In genomic region chr1:85901516-85902107, GRCm38 (mm10) we compare ENCODE assay signal across 9 mouse cellular contexts. TPM values are rescaled to one million over a fixed set of nuclear protein-coding genes. Genes with fewer than 3 reads are reported as not detected.
A peak's percentile ranks its signal among the peaks of the same experiment; 100 is the strongest.
DNase-seq lines count a peak whose midpoint lies in the region; ATAC-seq and TF ChIP-seq lines count a peak whose summit lies in the region.
"Had no signal": no experiment of that assay in that cellular context is flagged by ENCODE, and none has a peak within 500 bp of the region (broad histone marks: within the 10 kb centered on the region; RNA-seq: fewer than 3 reads in every experiment).

No protein-coding gene starts in this region.

- WGBS in kidney, embryonic 14.5 days = 37% methylated on average over 3 of the region's 3 CpGs
- WGBS in heart, adult 2 months = 32% methylated on average over 3 of the region's 3 CpGs
- 58% methylated on average over 3 of the region's 3 CpGs for WGBS in intestine, embryonic 16.5 days

- intact Hi-C loops in heart, adult 2 months (cut with DNase I) = loop anchor here (5.0 kb wide), 1 partner anchor 109 kb away; the partner anchor contains the start of gene Cab39
- intact Hi-C loops in gastrocnemius, postnatal 36 days (cut with DNase I) = no loop called here

- TF ChIP-seq EP300 in heart, adult 2 months (IDR thresholded peaks at IDR 0.05; ENCODE audit: insufficient read depth, low read depth, low read length) = no peak

- ATAC-seq in kidney, embryonic 14.5 days (ENCODE audit: low FRiP score, low TSS enrichment) = peak; percentile 22; the same call in 1 of the 2 replicates
- peak; percentile 24 for ATAC-seq in intestine, embryonic 16.5 days
- no peak for ATAC-seq in frontal cortex, adult (ENCODE audit: low TSS enrichment)

- peaks cover 57% of the 10 kb centered on the region for H3K4me1 ChIP-seq in kidney, embryonic 14.5 days (ENCODE audit: control insufficient read depth, insufficient read depth, low read length)
- peaks cover 33% of the 10 kb centered on the region for H3K4me1 ChIP-seq in heart, adult 2 months (ENCODE audit: control insufficient read depth, insufficient read depth, low read length)
- H3K4me1 ChIP-seq in intestine, embryonic 16.5 days (ENCODE audit: control insufficient read depth, insufficient read depth, low read length) = peaks cover 54% of the 10 kb centered on the region

- no peak overlapping the region for H3K4me3 ChIP-seq in kidney, embryonic 14.5 days (ENCODE audit: low read length)
- H3K4me3 ChIP-seq in heart, adult 2 months = no peak overlapping the region
- H3K4me3 ChIP-seq in intestine, embryonic 16.5 days (ENCODE audit: low read length) = no peak overlapping the region
- H3K4me3 ChIP-seq: limb, embryonic 13.5 days had no signal

- no peak for TF ChIP-seq POLR2A in heart, adult 2 months (IDR thresholded peaks at IDR 0.05; ENCODE audit: insufficient read depth, low read depth, low read length)

- H3K79me2 ChIP-seq in heart, adult 2 months (replicated peaks; ENCODE audit: control insufficient read depth, insufficient read depth, low read length) = no peaks in the 10 kb centered on the region

- peak overlapping the region; percentile 55; the same call in 1 of the 2 replicates for H3K27ac ChIP-seq in kidney, embryonic 14.5 days (ENCODE audit: low read depth, low read length)
- peak overlapping the region; percentile 67 for H3K27ac ChIP-seq in heart, adult 2 months
- peak overlapping the region; percentile 7 for H3K27ac ChIP-seq in intestine, embryonic 16.5 days (ENCODE audit: low read length)
- H3K27ac ChIP-seq: limb, embryonic 13.5 days had no signal

- H3K27me3 ChIP-seq in kidney, embryonic 14.5 days (ENCODE audit: control insufficient read depth, insufficient read depth, low read length) = no peaks in the 10 kb centered on the region
- no peaks in the 10 kb centered on the region for H3K27me3 ChIP-seq in heart, adult 2 months (ENCODE audit: control insufficient read depth, insufficient read depth, low read length)
- no peaks in the 10 kb centered on the region for H3K27me3 ChIP-seq in intestine, embryonic 16.5 days (replicated peaks; ENCODE audit: control insufficient read depth, insufficient read depth, low read length)
- H3K27me3 ChIP-seq: limb, embryonic 13.5 days had no signal

- H3K9ac ChIP-seq in kidney, embryonic 14.5 days (ENCODE audit: low read depth, low read length) = no peak overlapping the region
- H3K9ac ChIP-seq in heart, adult 2 months (ENCODE audit: low read depth, low read length) = no peak overlapping the region
- no peak overlapping the region for H3K9ac ChIP-seq in intestine, embryonic 16.5 days (ENCODE audit: low read depth, low read length)
- H3K9ac ChIP-seq: limb, embryonic 13.5 days had no signal

- DNase-seq in kidney, postnatal 36 days = no peak
- peak; percentile 67 for DNase-seq in cerebellum, adult 9-11 months
- peak; percentile 46 to 54 for DNase-seq in heart, adult 2 months
- no peak for DNase-seq in gastrocnemius, postnatal 36 days
- no peak for DNase-seq in layer of hippocampus, postnatal 36 days

- no peak for TF ChIP-seq CTCF in heart, adult 2 months (IDR thresholded peaks at IDR 0.05)

- H3K4me2 ChIP-seq in kidney, embryonic 14.5 days (replicated peaks; ENCODE audit: low read depth, low read length) = no peak overlapping the region
- no peak overlapping the region for H3K4me2 ChIP-seq in intestine, embryonic 16.5 days (ENCODE audit: low read depth, low read length)

- H3K9me3 ChIP-seq in kidney, embryonic 14.5 days (ENCODE audit: control insufficient read depth, low read length) = no peaks in the 10 kb centered on the region
- no peaks in the 10 kb centered on the region for H3K9me3 ChIP-seq in intestine, embryonic 16.5 days (ENCODE audit: control insufficient read depth, low read length)
- H3K9me3 ChIP-seq: limb, embryonic 13.5 days had no signal

- H3K36me3 ChIP-seq in kidney, embryonic 14.5 days (ENCODE audit: control insufficient read depth, insufficient read depth, low read length) = peaks cover 36% of the 10 kb centered on the region
- H3K36me3 ChIP-seq in heart, adult 2 months (ENCODE audit: control insufficient read depth, insufficient read depth, low read length) = peaks cover 3% of the 10 kb centered on the region
- peaks cover 10% of the 10 kb centered on the region for H3K36me3 ChIP-seq in intestine, embryonic 16.5 days (ENCODE audit: control insufficient read depth, insufficient read depth, low read length)

RNA-seq across cellular contexts. Expression of gene Itm2c, which starts 7.5 kb away (rescaled TPM):
- polyA plus RNA-seq in kidney, embryonic 14.5 days (2014; fragmentation: Nextera tagmentation; extraction: Ambion mirVana) = 145 and 179 TPM in 2 replicates
- 10 to 100 TPM; 60.3 to 62.0 TPM for total RNA-seq in heart, adult 2 months (2021)
- polyA plus RNA-seq in heart, adult 2 months (2012; rRNA removed) = 101 and 137 TPM in 2 replicates
- 129 and 141 TPM in 2 replicates for polyA plus RNA-seq in intestine, embryonic 16.5 days (2015; fragmentation: Nextera tagmentation; extraction: Ambion mirVana)
- 10 to 100 TPM; 20.7 to 27.2 TPM for total RNA-seq in gastrocnemius, postnatal 36 days (2021)
- 100 to 1,000 TPM; 719 to 827 TPM for total RNA-seq in layer of hippocampus, postnatal 36 days (2021)

RNA-seq across cellular contexts. Expression of gene 4933407L21Rik, which starts 26.7 kb away (rescaled TPM):
- polyA plus RNA-seq in kidney, embryonic 14.5 days (2014; fragmentation: Nextera tagmentation; extraction: Ambion mirVana) = 0.85 and 1.7 TPM in 2 replicates
- not detected for total RNA-seq in heart, adult 2 months (2021)
- polyA plus RNA-seq in heart, adult 2 months (2012; rRNA removed) = not detected in 2 replicates
- polyA plus RNA-seq in intestine, embryonic 16.5 days (2015; fragmentation: Nextera tagmentation; extraction: Ambion mirVana) = 0.09 and 0.22 TPM in 2 replicates
- total RNA-seq in gastrocnemius, postnatal 36 days (2021) = not detected
- total RNA-seq in layer of hippocampus, postnatal 36 days (2021) = 1 to 10 TPM; 3.0 to 3.4 TPM

RNA-seq across cellular contexts. Expression of gene Gpr55, which starts 59.2 kb away (rescaled TPM):
- 0.07 TPM in 1 of 2 replicates, not detected in the other for polyA plus RNA-seq in kidney, embryonic 14.5 days (2014; fragmentation: Nextera tagmentation; extraction: Ambion mirVana)
- not detected for total RNA-seq in heart, adult 2 months (2021)
- polyA plus RNA-seq in heart, adult 2 months (2012; rRNA removed) = 0.03 TPM in 1 of 2 replicates, not detected in the other
- polyA plus RNA-seq in intestine, embryonic 16.5 days (2015; fragmentation: Nextera tagmentation; extraction: Ambion mirVana) = 0.07 and 0.10 TPM in 2 replicates
- not detected for total RNA-seq in gastrocnemius, postnatal 36 days (2021)
- total RNA-seq in layer of hippocampus, postnatal 36 days (2021) = not detected

Comparison
In these comparisons a context has a peak if more than half of its experiments do, and no peak if none do; other contexts are left out.
1. H3K27ac ChIP-seq: peak in every context shown above with its lines; median percentile 67 in heart, adult 2 months; 55 in kidney, embryonic 14.5 days; 7 in intestine, embryonic 16.5 days.
2. DNase-seq: peak in cerebellum, adult 9-11 months (single experiment) and heart, adult 2 months (2 of 2); none in kidney, postnatal 36 days (0 of 2), gastrocnemius, postnatal 36 days (0 of 2) and layer of hippocampus, postnatal 36 days (0 of 2).
3. RNA of gene Itm2c, which starts 7.5 kb away (total RNA-seq): 719 to 827 TPM in layer of hippocampus, postnatal 36 days; 60.3 to 62.0 TPM in heart, adult 2 months and 20.7 to 27.2 TPM in gastrocnemius, postnatal 36 days; every median in the first group is over 10 times any median in the second.